Mouse (Mus musculus): ENCODE measurements around the gene Pgs1. TPM values are rescaled to one million over a fixed set of nuclear protein-coding genes. Genes with fewer than 3 reads are reported as not detected.

The Pgs1 gene
- total and polyA plus RNA-seq, 2 experiments from 2014 or later: 55.0 to 62.0 TPM

DNA sequence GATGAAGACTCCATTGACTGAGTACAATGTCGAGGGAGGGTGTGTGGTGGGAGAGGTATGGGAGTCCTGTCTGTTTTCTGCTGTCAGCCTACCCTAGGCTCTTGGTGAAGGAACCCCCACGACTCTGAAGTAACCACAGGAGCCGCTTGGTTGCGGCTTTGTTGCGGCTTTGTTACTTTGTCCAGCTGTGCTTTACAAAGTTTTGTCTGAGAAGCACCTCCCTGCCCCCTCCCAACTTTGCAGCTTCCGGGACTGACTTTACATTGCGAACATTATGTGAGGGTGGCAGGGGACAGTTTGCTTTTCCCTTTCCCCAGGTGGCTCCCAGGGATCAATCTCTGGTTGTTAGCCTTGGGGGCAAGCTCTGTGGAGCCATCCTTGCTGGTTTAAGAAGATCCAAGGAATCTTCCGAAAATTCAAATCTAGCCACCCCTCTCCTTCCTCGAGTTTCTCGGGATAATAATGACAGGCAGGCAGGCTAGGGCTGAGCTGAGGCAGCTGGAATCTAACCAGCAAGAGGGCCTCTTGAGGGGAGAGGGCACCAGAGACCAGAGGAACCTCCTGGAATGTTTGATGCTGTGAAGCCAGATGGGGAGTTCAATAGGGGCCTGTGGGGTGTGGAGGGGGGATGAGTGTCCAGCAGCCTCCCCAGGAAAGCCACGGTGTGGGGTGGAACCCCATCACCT is 85.3 kb downstream of the Pgs1 start:
- H3K36me3 ChIP-seq (ENCODE audit: insufficient read depth, low read length): no peaks in the 10 kb centered on the region
- no peak overlapping the region for H3K27ac ChIP-seq (ENCODE audit: low read depth, low read length)
- no peak overlapping the region for H3K9ac ChIP-seq (replicated peaks; ENCODE audit: low read length, poor library complexity, severe bottlenecking)
- 27% methylated on average over 11 of the region's 11 CpGs for WGBS
- no peaks in the 10 kb centered on the region for H3K4me1 ChIP-seq (ENCODE audit: insufficient read depth, low read length)
- no peak for TF ChIP-seq CTCF (IDR thresholded peaks at IDR 0.05)
- H3K27me3 ChIP-seq (ENCODE audit: insufficient read depth, low read length): no peaks in the 10 kb centered on the region
- ATAC-seq (ENCODE audit: low FRiP score) (no peak), DNase-seq (ENCODE audit: low spot score) (no peak)
- H3K4me2 ChIP-seq (ENCODE audit: low read depth, low read length, poor library complexity, severe bottlenecking): no peak overlapping the region
- no peak overlapping the region for H3K4me3 ChIP-seq (ENCODE audit: low read depth, low read length)
- no peaks in the 10 kb centered on the region for H3K9me3 ChIP-seq (ENCODE audit: low read length)

Small RNA genes within 50 kb of the gene (microRNA-seq; reads per million reads assigned to microRNA genes)
- not detected for gene Mir6933 (ENCODE audit: borderline number of aligned reads)

Other genes starting within 250 kb of the Pgs1 start
- gene Tmc8, start 204.2 kb upstream of the Pgs1 start, total RNA-seq (2014; rRNA removed): 0.33 and 3.2 TPM in 2 replicates
- 0.79 and 1.2 TPM in 2 replicates for gene Tmc8, start 204.2 kb upstream of the Pgs1 start, polyA plus RNA-seq (2015; fragmentation: Nextera tagmentation; extraction: Ambion mirVana)
- 2.8 and 3.9 TPM in 2 replicates for gene Tmc6, start 204.1 kb upstream of the Pgs1 start, total RNA-seq (2014; rRNA removed)
- 2.2 and 3.1 TPM in 2 replicates for gene Tmc6, start 204.1 kb upstream of the Pgs1 start, polyA plus RNA-seq (2015; fragmentation: Nextera tagmentation; extraction: Ambion mirVana)
- gene 6030468B19Rik, start 188.6 kb upstream of the Pgs1 start, total RNA-seq (2014; rRNA removed): not detected in 2 replicates
- gene 6030468B19Rik, start 188.6 kb upstream of the Pgs1 start, polyA plus RNA-seq (2015; fragmentation: Nextera tagmentation; extraction: Ambion mirVana): not detected in 2 replicates
- gene Gm20708, start 176.6 kb upstream of the Pgs1 start, total RNA-seq (2014; rRNA removed): 2.4 TPM in 1 of 2 replicates, not detected in the other
- 1.2 and 2.7 TPM in 2 replicates for gene Gm20708, start 176.6 kb upstream of the Pgs1 start, polyA plus RNA-seq (2015; fragmentation: Nextera tagmentation; extraction: Ambion mirVana)
- gene Syngr2, start 176.6 kb upstream of the Pgs1 start, total RNA-seq (2014; rRNA removed): 18.8 and 25.3 TPM in 2 replicates
- 14.0 and 14.6 TPM in 2 replicates for gene Syngr2, start 176.6 kb upstream of the Pgs1 start, polyA plus RNA-seq (2015; fragmentation: Nextera tagmentation; extraction: Ambion mirVana)
- 5.1 and 11.1 TPM in 2 replicates for gene Afmid, start 160.4 kb upstream of the Pgs1 start, total RNA-seq (2014; rRNA removed)
- gene Afmid, start 160.4 kb upstream of the Pgs1 start, polyA plus RNA-seq (2015; fragmentation: Nextera tagmentation; extraction: Ambion mirVana): 9.1 and 10.4 TPM in 2 replicates
- 6.3 and 8.8 TPM in 2 replicates for gene Tk1, start 160.2 kb upstream of the Pgs1 start, total RNA-seq (2014; rRNA removed)
- 6.0 and 6.5 TPM in 2 replicates for gene Tk1, start 160.2 kb upstream of the Pgs1 start, polyA plus RNA-seq (2015; fragmentation: Nextera tagmentation; extraction: Ambion mirVana)
- gene Birc5, start 137.0 kb upstream of the Pgs1 start, total RNA-seq (2014; rRNA removed): 3.2 and 6.0 TPM in 2 replicates
- gene Birc5, start 137.0 kb upstream of the Pgs1 start, polyA plus RNA-seq (2015; fragmentation: Nextera tagmentation; extraction: Ambion mirVana): 13.1 and 13.2 TPM in 2 replicates
- gene Tmem235, start 125.5 kb upstream of the Pgs1 start, total RNA-seq (2014; rRNA removed): 0.16 TPM in 1 of 2 replicates, not detected in the other
- not detected in 2 replicates for gene Tmem235, start 125.5 kb upstream of the Pgs1 start, polyA plus RNA-seq (2015; fragmentation: Nextera tagmentation; extraction: Ambion mirVana)
- gene Tha1, start 112.8 kb upstream of the Pgs1 start, total RNA-seq (2014; rRNA removed): 3.8 and 4.2 TPM in 2 replicates
- 3.0 and 3.5 TPM in 2 replicates for gene Tha1, start 112.8 kb upstream of the Pgs1 start, polyA plus RNA-seq (2015; fragmentation: Nextera tagmentation; extraction: Ambion mirVana)
- gene Socs3, start 16.2 kb upstream of the Pgs1 start, total RNA-seq (2014; rRNA removed): 7.3 and 8.5 TPM in 2 replicates
- gene Socs3, start 16.2 kb upstream of the Pgs1 start, polyA plus RNA-seq (2015; fragmentation: Nextera tagmentation; extraction: Ambion mirVana): 4.4 and 4.9 TPM in 2 replicates
- gene Dnah17, start 144.3 kb downstream of the Pgs1 start, total RNA-seq (2014; rRNA removed): 0.05 TPM in 2 replicates
- 0.15 and 0.20 TPM in 2 replicates for gene Dnah17, start 144.3 kb downstream of the Pgs1 start, polyA plus RNA-seq (2015; fragmentation: Nextera tagmentation; extraction: Ambion mirVana)

All from midbrain, postnatal 0 days (tissue).